Mouse (Mus musculus) liver, embryonic 14.5 days (tissue): Measurements from ENCODE around the gene Dact2. TPM values are rescaled to one million over a fixed set of nuclear protein-coding genes. Genes with fewer than 3 reads are reported as not detected.
A peak's percentile ranks its signal among the peaks of the same experiment; 100 is the strongest.

Experiments
- ATAC-seq: fragments of 200-750 bp; cut with Nextera tagmentation; 2 replicates; pipeline ENCODE4 v1.8.0; 2017; ENCODE audit warnings: moderate number of reproducible peaks, mild to moderate bottlenecking, moderate library complexity; ENCODE audit not compliant: insufficient read depth
- DNase-seq, 3 experiments: peaks; one replicate each; pipeline ENCODE4 v3.0.0-alpha.2; 2012 to 2013; ENCODE audit warnings: low read depth in 3 of 3, low spot score in 3 of 3
- H3K27ac ChIP-seq: fragments of 300-500 bp; sonication (generic); 2 replicates; pipeline ENCODE4 v1.5.1; 2014; ENCODE audit warnings: moderate library complexity, mild to moderate bottlenecking, control low read depth, inconsistent platforms
- H3K27me3 ChIP-seq: fragments of 300-500 bp; sonication (generic); 2 replicates; pipeline ENCODE4 v1.6.1; 2014; ENCODE audit warnings: mild to moderate bottlenecking, low read length, moderate library complexity; ENCODE audit not compliant: control insufficient read depth, insufficient read depth
- H3K36me3 ChIP-seq: fragments of 300-500 bp; sonication (generic); replicated peaks from 2 replicates; pipeline ENCODE4 v1.6.1; 2014; ENCODE audit warnings: low read depth; ENCODE audit not compliant: control insufficient read depth, insufficient read depth
- H3K4me1 ChIP-seq, 2 experiments: fragments of 200-500 bp in 1 of 2; fragments of 300-500 bp in 1 of 2; sonication (generic) in 1 of 2; replicated peaks; 2 replicates each; pipeline ENCODE4 v1.6.1; 2012 to 2014; ENCODE audit warnings: antibody characterized with exemption in 1 of 2, inconsistent platforms in 1 of 2, low read length in 1 of 2; ENCODE audit not compliant: control insufficient read depth in 2 of 2, insufficient read depth in 2 of 2
- H3K4me2 ChIP-seq: fragments of 300-500 bp; sonication (generic); 2 replicates; pipeline ENCODE4 v1.6.1; 2014; ENCODE audit warnings: low read depth, mild to moderate bottlenecking, control low read depth, moderate library complexity
- H3K4me3 ChIP-seq, 2 experiments: fragments of 200-500 bp in 1 of 2; fragments of 300-500 bp in 1 of 2; sonication (generic) in 1 of 2; 2 replicates each; pipeline ENCODE4 v1.5.1; 2012 to 2014; ENCODE audit warnings: low read depth in 2 of 2, low read length in 2 of 2, mild to moderate bottlenecking in 2 of 2, control low read depth in 1 of 2, inconsistent platforms in 1 of 2, moderate library complexity in 1 of 2; ENCODE audit not compliant: insufficient read depth in 1 of 2
- H3K9ac ChIP-seq: fragments of 300-500 bp; sonication (generic); replicated peaks from 2 replicates; pipeline ENCODE4 v1.6.1; 2014; ENCODE audit warnings: mild to moderate bottlenecking, control low read depth, moderate library complexity
- H3K9me3 ChIP-seq: fragments of 300-500 bp; sonication (generic); 2 replicates; pipeline ENCODE4 v1.6.1; 2016; ENCODE audit warnings: low read length, mixed read lengths; ENCODE audit not compliant: control insufficient read depth
- CTCF ChIP-seq: IDR thresholded peaks from 2 replicates; pipeline ENCODE4 v1.5.1; 2016; ENCODE audit warnings: antibody characterized with exemption, low read depth, control low read depth
- EP300 ChIP-seq: IDR thresholded peaks from 2 replicates; pipeline ENCODE4 v1.6.1; 2016; ENCODE audit warnings: antibody characterized with exemption, low read depth
- WGBS: fragments of 180-500 bp; shearing (Covaris S2); extraction: QIAGEN DNeasy Blood & Tissue Kit; methylation state at CpG from one replicate; pipeline ENCODE4 v1.1.7; 2014; ENCODE audit not compliant: insufficient replicate concordance; 5-methylcytosine and 5-hydroxymethylcytosine counted together
- polyA plus RNA-seq, 2 experiments: library from polyadenylated mRNA; depleted of rRNA in 1 of 2; stranded (reverse) in 1 of 2; unstranded in 1 of 2; fragments of >200 nt; fragmentation: Nextera tagmentation in 1 of 2; extraction: Ambion mirVana in 1 of 2; gene quantifications; 2 replicates each; pipeline versions ENCODE4 v1.2.1 to v1.2.3; 2012 to 2014

The Dact2 gene
- polyA plus RNA-seq (2012; rRNA removed): 0.84 and 0.98 TPM in 2 replicates
- 0.47 and 0.90 TPM in 2 replicates for polyA plus RNA-seq (2014; fragmentation: Nextera tagmentation; extraction: Ambion mirVana)

DNA sequence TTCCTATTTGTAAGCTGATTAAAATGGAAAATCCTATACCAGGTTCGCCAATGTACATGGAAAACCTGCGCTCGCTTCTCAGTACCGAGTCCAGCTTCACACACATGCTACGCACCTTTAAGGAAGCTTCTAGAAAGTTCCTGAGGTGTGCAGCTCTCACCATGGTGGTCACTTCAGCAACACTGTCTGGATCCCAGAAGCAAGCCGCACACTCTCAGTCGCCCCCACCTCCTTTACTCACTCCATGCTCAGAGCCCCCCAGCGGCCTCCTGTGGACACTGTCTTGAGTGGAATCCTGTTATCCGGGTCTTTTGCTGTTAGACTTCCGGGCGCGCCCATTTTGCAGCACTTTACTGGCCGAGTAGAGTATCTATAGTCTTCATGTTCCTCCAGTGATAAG is at the start of gene Dact2:
Gene Dact2, minus strand, starts transcription at position 244 of the 400 bp plus-strand sequence.
- H3K4me1 ChIP-seq: peaks cover 0 to 2% of the 10 kb centered on the region in 2 experiments; a peak in 1 of 4 replicates
- no peak within 1 kb of the TSS for H3K27ac ChIP-seq
- TF ChIP-seq CTCF: no peak
- no peak for TF ChIP-seq EP300
- peak within 1 kb of the TSS; percentile 52 to 59 for H3K4me3 ChIP-seq
- 31% methylated on average over 13 of the region's 13 CpGs for WGBS
- peak within 1 kb of the TSS; percentile 42; the same call in 1 of the 2 replicates for H3K4me2 ChIP-seq
- no peaks in the 10 kb centered on the region for H3K9me3 ChIP-seq
- H3K9ac ChIP-seq: no peak within 1 kb of the TSS; the same call in 1 of the 2 replicates
- no peak for ATAC-seq
- H3K36me3 ChIP-seq: no peaks in the 10 kb centered on the region
- no peak for DNase-seq
- H3K27me3 ChIP-seq: peaks cover 32% of the 10 kb centered on the region

DNA sequence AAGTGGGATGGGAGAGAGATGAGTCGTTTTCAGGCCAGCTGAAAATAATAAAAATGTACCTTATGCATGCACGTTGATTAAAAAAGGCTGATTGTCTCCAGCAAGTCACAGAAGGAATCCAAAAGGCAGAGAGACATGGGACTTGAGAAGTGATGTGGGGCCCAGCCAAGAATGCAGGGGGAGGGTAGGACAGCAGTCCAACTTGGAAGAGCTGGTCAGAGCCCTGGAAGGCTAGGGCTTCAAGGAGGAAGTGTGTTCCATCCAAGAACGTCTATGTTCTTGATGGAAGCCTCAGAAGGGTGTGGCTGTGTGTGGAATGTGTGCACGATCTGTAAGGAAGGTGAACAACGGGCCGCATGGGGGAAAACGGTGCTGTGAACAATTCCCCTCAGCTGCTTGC is 48.4 kb upstream of the Dact2 start:
- Histone ChIP-seq H3K9ac (no peak overlapping the region), H3K4me1 (peaks cover 0 to 18% of the 10 kb centered on the region in 2 experiments; a peak in 2 of 4 replicates), H3K4me3 (no peak overlapping the region), H3K27me3 (no peaks in the 10 kb centered on the region), H3K9me3 (no peaks in the 10 kb centered on the region), H3K27ac (no peak overlapping the region), H3K36me3 (no peaks in the 10 kb centered on the region), H3K4me2 (no peak overlapping the region)
- DNase-seq (no peak), ATAC-seq (no peak)
- WGBS: 52% methylated on average over 7 of the region's 7 CpGs
- no peak for TF ChIP-seq EP300
- TF ChIP-seq CTCF: no peak

DNA sequence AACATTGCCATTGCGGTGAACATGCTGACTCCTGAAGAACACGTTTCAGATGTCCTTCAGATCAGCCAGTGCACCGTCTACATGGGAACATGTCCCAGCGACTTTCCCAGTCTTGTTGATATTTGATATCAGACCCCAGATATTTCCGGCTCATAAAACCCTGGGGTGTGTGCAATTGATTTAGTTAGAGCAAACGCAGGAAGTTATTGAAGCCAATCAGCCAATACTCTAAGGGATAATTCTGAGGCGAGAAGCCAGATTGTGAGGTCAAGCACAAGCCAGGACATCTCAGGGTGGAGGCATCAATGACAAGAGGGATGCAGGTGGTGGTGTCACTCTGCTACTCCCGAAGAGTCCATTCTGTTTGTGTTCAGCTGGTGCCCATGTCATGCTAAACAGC is 46.3 kb upstream of the Dact2 start:
- TF ChIP-seq CTCF: no peak
- no peak for TF ChIP-seq EP300
- no peaks in the 10 kb centered on the region for H3K9me3 ChIP-seq
- ATAC-seq (no peak), DNase-seq (no peak)
- H3K4me3 ChIP-seq: peak overlapping the region; percentile 32 to 41
- H3K4me2 ChIP-seq: peak overlapping the region; percentile 41
- whole genome bisulfite sequencing: 62% methylated on average over 8 of the region's 8 CpGs
- no peaks in the 10 kb centered on the region for H3K27me3 ChIP-seq
- H3K36me3 ChIP-seq: no peaks in the 10 kb centered on the region
- H3K27ac ChIP-seq: no peak overlapping the region
- H3K9ac ChIP-seq: no peak overlapping the region
- H3K4me1 ChIP-seq: peaks cover 0 to 14% of the 10 kb centered on the region in 2 experiments; a peak in 2 of 4 replicates

GRCm38 (mm10) chr17:14249595-14249994 is 45.5 kb upstream of the Dact2 start:
- peak overlapping the region; percentile 34; the same call in 1 of the 2 replicates for H3K9ac ChIP-seq
- H3K36me3 ChIP-seq: no peaks in the 10 kb centered on the region
- H3K4me2 ChIP-seq: peak overlapping the region; percentile 41
- ATAC-seq (peak; percentile 87), DNase-seq (peak; percentile 19 to 33 (median 23))
- peak overlapping the region; percentile 35; the same call in 1 of the 2 replicates for H3K27ac ChIP-seq
- H3K4me3 ChIP-seq: peak overlapping the region; percentile 32 to 41
- TF ChIP-seq EP300 (no peak), CTCF (peak; percentile 14; the same call in 1 of the 2 replicates)
- no peaks in the 10 kb centered on the region for H3K27me3 ChIP-seq
- no peaks in the 10 kb centered on the region for H3K9me3 ChIP-seq
- H3K4me1 ChIP-seq: peaks cover 0 to 14% of the 10 kb centered on the region in 2 experiments; a peak in 2 of 4 replicates
- WGBS: 26% methylated on average over 4 of the region's 4 CpGs

- no peak overlapping the region for H3K4me3 ChIP-seq
- no peaks in the 10 kb centered on the region for H3K9me3 ChIP-seq
- no peak overlapping the region for H3K4me2 ChIP-seq
- no peak for ATAC-seq
- no peak overlapping the region for H3K9ac ChIP-seq
- no peak for TF ChIP-seq CTCF
- TF ChIP-seq EP300: no peak
- peaks cover 0 to 6% of the 10 kb centered on the region in 2 experiments; a peak in 2 of 4 replicates for H3K4me1 ChIP-seq
- no peaks in the 10 kb centered on the region for H3K36me3 ChIP-seq
- H3K27me3 ChIP-seq: no peaks in the 10 kb centered on the region
- no peak for DNase-seq
- WGBS: 71% methylated on average over 8 of the region's 8 CpGs
- no peak overlapping the region for H3K27ac ChIP-seq
Observed at GRCm38 (mm10) chr17:14247931-14248330, 43.8 kb upstream of the Dact2 start.
